Mouse (Mus musculus) CH12.LX (cell line): ENCODE data around the gene Il12rb1. TPM values are rescaled to one million over a fixed set of nuclear protein-coding genes. Genes with fewer than 3 reads are reported as not detected.

Experiments used
- DNase-seq: peaks from one replicate; pipeline ENCODE4 v3.0.0-alpha.2; 2013; ENCODE audit errors: extremely low read depth
- H3K27ac ChIP-seq: 2 replicates; pipeline ENCODE4 v1.5.1; 2012; ENCODE audit warnings: low read depth, mild to moderate bottlenecking, control low read depth, moderate library complexity; ENCODE audit not compliant: insufficient read depth
- H3K27me3 ChIP-seq: replicated peaks from 2 replicates; pipeline ENCODE3; 2012; ENCODE audit warnings: inconsistent platforms
- H3K36me3 ChIP-seq, 2 experiments: replicated peaks in 1 of 2; 2 replicates each; pipeline versions ENCODE3 to v1.6.1; 2012; ENCODE audit warnings: inconsistent platforms in 1 of 2, low read length in 1 of 2, mild to moderate bottlenecking in 1 of 2, mixed read lengths in 1 of 2, moderate library complexity in 1 of 2; ENCODE audit not compliant: control insufficient read depth in 1 of 2, insufficient read depth in 1 of 2
- H3K4me1 ChIP-seq, 2 experiments: 2 replicates each; pipeline ENCODE4 v1.6.1; 2012; ENCODE audit warnings: inconsistent platforms in 1 of 2, moderate library complexity in 1 of 2; ENCODE audit not compliant: insufficient read depth in 2 of 2, control insufficient read depth in 1 of 2
- H3K4me2 ChIP-seq: 2 replicates; pipeline ENCODE4 v1.6.1; 2012; ENCODE audit warnings: low read depth, mild to moderate bottlenecking, control low read depth; ENCODE audit not compliant: poor library complexity, insufficient read depth, severe bottlenecking
- H3K4me3 ChIP-seq, 3 experiments: fragments of 150-350 bp in 1 of 3; sonication (generic) in 1 of 3; replicated peaks in 1 of 3; 2 replicates each; pipeline versions ENCODE3 to v1.5.1; 2011 to 2012; ENCODE audit warnings: low read depth in 2 of 3, low read length in 2 of 3, mild to moderate bottlenecking in 2 of 3, moderate library complexity in 2 of 3, control low read depth in 1 of 3, improper control_type of control experiment in 1 of 3, inconsistent platforms in 1 of 3, mixed read lengths in 1 of 3; ENCODE audit not compliant: poor library complexity in 1 of 3
- H3K79me2 ChIP-seq: replicated peaks from 2 replicates; pipeline ENCODE4 v1.6.1; 2012; ENCODE audit warnings: mild to moderate bottlenecking, moderate library complexity; ENCODE audit not compliant: control insufficient read depth, poor library complexity, insufficient read depth, severe bottlenecking; ENCODE audit errors: extremely low read depth
- H3K9ac ChIP-seq: 2 replicates; pipeline ENCODE4 v1.6.1; 2012; ENCODE audit warnings: low read depth, mild to moderate bottlenecking, control low read depth, moderate library complexity; ENCODE audit not compliant: insufficient read depth
- H3K9me3 ChIP-seq: replicated peaks from 2 replicates; pipeline ENCODE3; 2012; ENCODE audit warnings: low read length, inconsistent platforms, mixed read lengths
- CHD2 ChIP-seq: IDR thresholded peaks from 2 replicates; pipeline ENCODE4 v1.6.1; 2011; ENCODE audit warnings: low read length, improper control_type of control experiment
- CTCF ChIP-seq, 2 experiments: IDR thresholded peaks in 1 of 2; conservative IDR thresholded peaks in 1 of 2; 2 replicates each; pipeline ENCODE4 v1.5.1; 2011 to 2012; ENCODE audit warnings: low read depth in 2 of 2, low read length in 2 of 2, improper control_type of control experiment in 1 of 2, inconsistent platforms in 1 of 2, mild to moderate bottlenecking in 1 of 2, moderate library complexity in 1 of 2
- EP300 ChIP-seq: IDR thresholded peaks from 2 replicates; pipeline ENCODE4 v1.6.1; 2011; ENCODE audit warnings: low read length, improper control_type of control experiment
- GABPA ChIP-seq: IDR thresholded peaks from 2 replicates; pipeline ENCODE4 v1.6.1; 2012; ENCODE audit warnings: low read depth, low read length, improper control_type of control experiment, inconsistent platforms; ENCODE audit not compliant: insufficient replicate concordance
- IRF4 ChIP-seq: IDR thresholded peaks from 2 replicates; pipeline ENCODE4 v1.6.1; 2014; ENCODE audit warnings: low read depth, mild to moderate bottlenecking, inconsistent platforms, low read length, improper control_type of control experiment
- JUN ChIP-seq: IDR thresholded peaks from 2 replicates; pipeline ENCODE4 v1.6.1; 2011; ENCODE audit warnings: low read depth, mild to moderate bottlenecking, low read length, improper control_type of control experiment, moderate library complexity; ENCODE audit not compliant: insufficient read depth
- MAZ ChIP-seq: IDR thresholded peaks from 2 replicates; pipeline ENCODE4 v1.6.1; 2012; ENCODE audit warnings: low read depth, mild to moderate bottlenecking, inconsistent platforms, low read length, improper control_type of control experiment, moderate library complexity
- NELFE ChIP-seq: IDR thresholded peaks from 2 replicates; pipeline ENCODE4 v1.6.1; 2011; ENCODE audit warnings: low read depth, low read length, improper control_type of control experiment
- RAD21 ChIP-seq: IDR thresholded peaks from 2 replicates; pipeline ENCODE4 v1.6.1; 2011; ENCODE audit warnings: low read depth, mild to moderate bottlenecking, low read length, improper control_type of control experiment, moderate library complexity
- SMC3 ChIP-seq: IDR thresholded peaks from 2 replicates; pipeline ENCODE4 v1.6.1; 2011; ENCODE audit warnings: low read depth, low read length, improper control_type of control experiment
- TBP ChIP-seq: conservative IDR thresholded peaks from 2 replicates; pipeline ENCODE4 v1.6.1; 2011; ENCODE audit warnings: low read depth, low read length, improper control_type of control experiment
- UBTF ChIP-seq: IDR thresholded peaks from 2 replicates; pipeline ENCODE4 v1.6.1; 2012; ENCODE audit warnings: low read depth, mild to moderate bottlenecking, inconsistent platforms, low read length, improper control_type of control experiment, moderate library complexity
- ZC3H11A ChIP-seq: IDR thresholded peaks from 2 replicates; pipeline ENCODE4 v1.6.1; 2012; ENCODE audit warnings: low read depth, mild to moderate bottlenecking, inconsistent platforms, low read length, improper control_type of control experiment
- ZKSCAN1 ChIP-seq: IDR thresholded peaks from 2 replicates; pipeline ENCODE4 v1.6.1; 2012; ENCODE audit warnings: low read depth, inconsistent platforms, low read length, improper control_type of control experiment, borderline replicate concordance
- ZMIZ1 ChIP-seq: IDR thresholded peaks from 2 replicates; pipeline ENCODE4 v1.6.1; 2012; ENCODE audit warnings: low read depth, mild to moderate bottlenecking, inconsistent platforms, low read length, improper control_type of control experiment
- ZNF384 ChIP-seq: IDR thresholded peaks from 2 replicates; pipeline ENCODE4 v1.6.1; 2012; ENCODE audit warnings: low read depth, low read length, improper control_type of control experiment, inconsistent platforms
- dilution Hi-C: fragments of 300-500 bp; cut with MboI; formaldehyde crosslinking; loops from 2 replicates; pipeline ENCODE4 v1.14.3; 2020; ENCODE audit warnings: low sequenced_read_pairs; ENCODE audit not compliant: extremely low pct_unique_long_range_greater_than_20kb, extremely low pct_ligation_motif_present
- in situ Hi-C: fragments of 300-500 bp; cut with MboI; formaldehyde crosslinking; loops from 3 replicates; pipeline ENCODE4 v1.14.3; 2019; ENCODE audit warnings: low sequenced_read_pairs, low pct_ligation_motif_present, low pct_unique_long_range_greater_than_20kb, mixed read lengths
- polyA plus RNA-seq: library from polyadenylated mRNA; unstranded; fragments of >175 nt; gene quantifications from 2 replicates; pipeline ENCODE4 v1.2.1, GENCODE M21; 2012; ENCODE audit warnings: low read depth; ENCODE audit not compliant: insufficient read length
- total RNA-seq, 2 experiments: library from RNA; depleted of rRNA; stranded (reverse); fragments of 300-350 nt in 1 of 2; fragments of >200 nt in 1 of 2; gene quantifications; 2 replicates each; pipeline ENCODE4 v1.2.3; 2012 to 2014

Il12rb1 gene
- total and polyA plus RNA-seq, 3 experiments: 4.5 to 23.2 (median 12.5) TPM

- Histone ChIP-seq H3K9me3 (peaks cover 3% of the 10 kb centered on the region), H3K9ac (no peak overlapping the region), H3K36me3 (peaks cover 0 to 3% of the 10 kb centered on the region in 2 experiments), H3K4me2 (no peak overlapping the region), H3K79me2 (no peaks in the 10 kb centered on the region), H3K27me3 (no peaks in the 10 kb centered on the region), H3K27ac (no peak overlapping the region), H3K4me3 (no peak overlapping the region), H3K4me1 (no peaks in the 10 kb centered on the region)
- TF ChIP-seq CTCF (conservative IDR thresholded peaks at IDR 0.05 in 1 of 2, IDR thresholded peaks at IDR 0.05 in 1 of 2; ENCODE audit: low read depth in 2 of 2, low read length in 2 of 2) (peak in 1 of 2 experiments; percentile 48; a peak in 2 of 4 replicates), UBTF (no peak), SMC3 (peak; percentile 26; the same call in 1 of the 2 replicates)
- in situ Hi-C loops (no loop called here), dilution Hi-C loops (no loop called here)
- DNase-seq: no peak
These were observed 18.8 kb downstream of the Il12rb1 start for GRCm38 (mm10) chr8:70827010-70827409.

GRCm38 (mm10) chr8:70827796-70828195, 19.5 kb downstream of the Il12rb1 start:
- Histone ChIP-seq H3K4me2 (no peak overlapping the region), H3K27ac (no peak overlapping the region), H3K4me1 (peaks cover 2 to 5% of the 10 kb centered on the region in 2 experiments; a peak in 3 of 4 replicates), H3K9me3 (peaks cover 3% of the 10 kb centered on the region), H3K27me3 (no peaks in the 10 kb centered on the region), H3K9ac (no peak overlapping the region), H3K4me3 (no peak overlapping the region), H3K79me2 (no peaks in the 10 kb centered on the region), H3K36me3 (no peaks in the 10 kb centered on the region)
- TF ChIP-seq JUN: no peak
- TF ChIP-seq ZNF384: no peak
- TF ChIP-seq MAZ: no peak
- TF ChIP-seq RAD21: no peak
- TF ChIP-seq ZC3H11A: no peak
- no peak for TF ChIP-seq ZKSCAN1
- no peak for TF ChIP-seq ZMIZ1
- no peak for TF ChIP-seq IRF4
- TF ChIP-seq EP300: no peak
- in situ Hi-C loops (no loop called here), dilution Hi-C loops (no loop called here)
- no peak for DNase-seq

DNA sequence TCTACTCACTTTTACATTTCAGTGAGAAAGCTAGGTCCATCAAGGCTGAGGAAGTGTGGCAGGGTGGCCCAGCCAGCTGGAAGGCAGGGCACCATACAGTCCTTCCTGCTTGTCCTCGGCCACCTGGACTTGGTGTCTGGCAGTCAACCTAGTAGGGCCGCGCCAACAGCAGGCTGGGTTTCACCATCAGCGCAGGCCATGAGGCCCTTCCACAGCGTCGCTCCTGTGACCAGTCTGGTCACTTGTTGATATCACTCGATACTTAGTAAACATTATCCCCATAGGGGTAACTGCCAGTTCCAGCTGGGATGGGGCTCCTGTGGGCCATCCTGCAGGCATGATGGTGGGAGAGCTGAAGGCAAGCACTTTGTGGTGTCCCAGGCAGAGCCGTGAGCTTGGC, 23.3 kb downstream of the Il12rb1 start:
- no peaks in the 10 kb centered on the region for H3K27me3 ChIP-seq

More for the DNA sequence above, 23.3 kb downstream of the Il12rb1 start:
- Histone ChIP-seq H3K4me1 (peaks cover 13 to 21% of the 10 kb centered on the region in 2 experiments), H3K4me3 (no peak overlapping the region), H3K9me3 (peaks cover 3% of the 10 kb centered on the region), H3K4me2 (no peak overlapping the region), H3K27ac (no peak overlapping the region), H3K9ac (no peak overlapping the region), H3K36me3 (peaks cover 6 to 19% of the 10 kb centered on the region in 2 experiments)
- dilution Hi-C loops: no loop called here
- DNase-seq: no peak
- TF ChIP-seq TBP (no peak), GABPA (no peak), CHD2 (no peak), NELFE (no peak)
- TF ChIP-seq, all 38 proteins: peak for 0
- H3K79me2 ChIP-seq: no peaks in the 10 kb centered on the region
- in situ Hi-C loops: no loop called here
